Mouse (Mus musculus) neural tube, embryonic 14.5 days (tissue): Measurements from ENCODE around the gene Safb2. TPM values are rescaled to one million over a fixed set of nuclear protein-coding genes. Genes with fewer than 3 reads are reported as not detected.

Source experiments
- ATAC-seq: fragments of 200-750 bp; cut with Nextera tagmentation; 2 replicates; pipeline ENCODE4 v1.8.0; 2017; ENCODE audit warnings: low read depth, mild to moderate bottlenecking, moderate TSS enrichment, moderate library complexity
- H3K27ac ChIP-seq: fragments of 300-500 bp; sonication (generic); 2 replicates; pipeline ENCODE4 v1.5.1; 2014; ENCODE audit warnings: low read depth, mild to moderate bottlenecking, control low read depth, low read length, moderate library complexity, mixed read lengths
- H3K27me3 ChIP-seq: fragments of 300-500 bp; sonication (generic); 2 replicates; pipeline ENCODE4 v1.6.1; 2014; ENCODE audit warnings: low read length; ENCODE audit not compliant: control insufficient read depth, insufficient read depth
- H3K36me3 ChIP-seq: fragments of 300-500 bp; sonication (generic); 2 replicates; pipeline ENCODE4 v1.6.1; 2014; ENCODE audit warnings: low read length, mixed read lengths; ENCODE audit not compliant: control insufficient read depth, insufficient read depth
- H3K4me1 ChIP-seq: fragments of 300-500 bp; sonication (generic); 2 replicates; pipeline ENCODE4 v1.6.1; 2014; ENCODE audit warnings: low read length; ENCODE audit not compliant: control insufficient read depth, insufficient read depth
- H3K4me2 ChIP-seq: fragments of 300-500 bp; sonication (generic); 2 replicates; pipeline ENCODE4 v1.6.1; 2014; ENCODE audit warnings: mild to moderate bottlenecking, low read depth, low read length, control low read depth
- H3K4me3 ChIP-seq: fragments of 300-500 bp; sonication (generic); 2 replicates; pipeline ENCODE4 v1.5.1; 2014; ENCODE audit warnings: low read depth, low read length, control low read depth, mixed read lengths
- H3K9ac ChIP-seq: fragments of 300-500 bp; sonication (generic); replicated peaks from 2 replicates; pipeline ENCODE4 v1.6.1; 2014; ENCODE audit warnings: low read depth, mild to moderate bottlenecking, control low read depth, low read length, mixed read lengths
- H3K9me3 ChIP-seq: fragments of 300-500 bp; sonication (generic); 2 replicates; pipeline ENCODE4 v1.6.1; 2016; ENCODE audit warnings: low read length; ENCODE audit not compliant: control insufficient read depth
- WGBS: fragments of 180-500 bp; shearing (Covaris S2); extraction: QIAGEN DNeasy Blood & Tissue Kit; methylation state at CpG from one replicate; pipeline ENCODE4 v1.1.7; 2014; 5-methylcytosine and 5-hydroxymethylcytosine counted together
- polyA plus RNA-seq: library from polyadenylated mRNA; unstranded; fragments of >200 nt; fragmentation: Nextera tagmentation; extraction: Ambion mirVana; gene quantifications from 2 replicates; pipeline ENCODE4 v1.2.1, GENCODE M21; 2014

Gene Safb2
- polyA plus RNA-seq, 1 experiment from 2014 or later = 58.4 TPM

- no peak for ATAC-seq
- Histone ChIP-seq H3K27me3 (no peaks in the 10 kb centered on the region), H3K9me3 (no peaks in the 10 kb centered on the region), H3K9ac (no peak overlapping the region), H3K36me3 (peaks cover 80% of the 10 kb centered on the region), H3K4me2 (no peak overlapping the region), H3K27ac (no peak overlapping the region), H3K4me1 (peaks cover 4% of the 10 kb centered on the region), H3K4me3 (no peak overlapping the region)
- WGBS = 94% methylated on average over 28 of the region's 28 CpGs
These were observed 19.0 kb upstream of the Safb2 start for GRCm38 (mm10) chr17:56603186-56604069.

- H3K27me3 ChIP-seq = no peaks in the 10 kb centered on the region
- H3K4me2 ChIP-seq = no peak overlapping the region
- no peak for ATAC-seq
- no peaks in the 10 kb centered on the region for H3K9me3 ChIP-seq
- no peak overlapping the region for H3K27ac ChIP-seq
- 89% methylated on average over 8 of the region's 8 CpGs for WGBS
- no peaks in the 10 kb centered on the region for H3K4me1 ChIP-seq
- no peak overlapping the region for H3K9ac ChIP-seq
- peaks cover 79% of the 10 kb centered on the region for H3K36me3 ChIP-seq
- H3K4me3 ChIP-seq = no peak overlapping the region
These were observed 9.3 kb upstream of the Safb2 start for GRCm38 (mm10) chr17:56593527-56594271.

- H3K4me1 ChIP-seq = peaks cover 9% of the 10 kb centered on the region; the same call in 1 of the 2 replicates
- H3K4me2 ChIP-seq = no peak overlapping the region
- H3K27ac ChIP-seq = no peak overlapping the region
- H3K27me3 ChIP-seq = no peaks in the 10 kb centered on the region
- peaks cover 77% of the 10 kb centered on the region for H3K36me3 ChIP-seq
- no peaks in the 10 kb centered on the region for H3K9me3 ChIP-seq
- no peak overlapping the region for H3K9ac ChIP-seq
- no peak overlapping the region for H3K4me3 ChIP-seq
- ATAC-seq = no peak
These were observed 8.2 kb upstream of the Safb2 start for GRCm38 (mm10) chr17:56592553-56592952.

- no peak overlapping the region for H3K27ac ChIP-seq
- peaks cover 52% of the 10 kb centered on the region for H3K36me3 ChIP-seq
- no peak overlapping the region for H3K4me2 ChIP-seq
- H3K9me3 ChIP-seq = no peaks in the 10 kb centered on the region
- ATAC-seq = no peak
- H3K27me3 ChIP-seq = no peaks in the 10 kb centered on the region
- no peak overlapping the region for H3K9ac ChIP-seq
- H3K4me3 ChIP-seq = no peak overlapping the region
- WGBS = 94% methylated on average over 4 of the region's 4 CpGs
- H3K4me1 ChIP-seq = peaks cover 28% of the 10 kb centered on the region
These were observed 4.5 kb upstream of the Safb2 start for GRCm38 (mm10) chr17:56588921-56589320.

GRCm38 (mm10) chr17:56587773-56588172, 3.4 kb upstream of the Safb2 start:
- Histone ChIP-seq H3K4me1 (peaks cover 35% of the 10 kb centered on the region), H3K27me3 (no peaks in the 10 kb centered on the region), H3K27ac (no peak overlapping the region), H3K4me3 (no peak overlapping the region), H3K9ac (no peak overlapping the region), H3K36me3 (peaks cover 41% of the 10 kb centered on the region), H3K4me2 (no peak overlapping the region), H3K9me3 (no peaks in the 10 kb centered on the region)
- ATAC-seq = no peak
- WGBS = 79% methylated on average over 1 of the region's 1 CpGs

- H3K4me2 ChIP-seq = peak overlapping the region; percentile 91
- no peaks in the 10 kb centered on the region for H3K27me3 ChIP-seq
- WGBS = under 1% methylated on average over 61 of the region's 61 CpGs
- H3K4me3 ChIP-seq = peak overlapping the region; percentile 91
- peak; percentile 13 for ATAC-seq
- H3K9ac ChIP-seq = peak overlapping the region; percentile 88
- no peaks in the 10 kb centered on the region for H3K9me3 ChIP-seq
- peaks cover 41% of the 10 kb centered on the region for H3K36me3 ChIP-seq
- peaks cover 43% of the 10 kb centered on the region for H3K4me1 ChIP-seq
- peak overlapping the region; percentile 92 for H3K27ac ChIP-seq
These were observed 911 bp upstream of the Safb2 start for GRCm38 (mm10) chr17:56585171-56585821.

- peak overlapping the region; percentile 74 for H3K9ac ChIP-seq
- H3K4me2 ChIP-seq = peak overlapping the region; percentile 86
- WGBS = 6% methylated on average over 33 of the region's 33 CpGs
- ATAC-seq = peak; percentile 1; the same call in 1 of the 2 replicates
- no peaks in the 10 kb centered on the region for H3K9me3 ChIP-seq
- no peaks in the 10 kb centered on the region for H3K27me3 ChIP-seq
- peaks cover 36% of the 10 kb centered on the region for H3K36me3 ChIP-seq
- H3K27ac ChIP-seq = peak overlapping the region; percentile 93
- peak overlapping the region; percentile 82 for H3K4me3 ChIP-seq
- H3K4me1 ChIP-seq = peaks cover 43% of the 10 kb centered on the region
These were observed 651 bp downstream of the Safb2 start for GRCm38 (mm10) chr17:56583611-56584256.

GRCm38 (mm10) chr17:56583071-56583470, 1.3 kb downstream of the Safb2 start:
- WGBS = 89% methylated on average over 1 of the region's 1 CpGs
- Histone ChIP-seq H3K27ac (no peak overlapping the region), H3K4me2 (peak overlapping the region; percentile 86), H3K4me3 (peak overlapping the region; percentile 82), H3K27me3 (no peaks in the 10 kb centered on the region), H3K9me3 (no peaks in the 10 kb centered on the region), H3K36me3 (peaks cover 40% of the 10 kb centered on the region), H3K4me1 (peaks cover 39% of the 10 kb centered on the region), H3K9ac (peak overlapping the region; percentile 74; the same call in 1 of the 2 replicates)
- ATAC-seq = no peak
